ENCODE assay signal across 12 mouse cellular contexts in the genomic region with DNA sequence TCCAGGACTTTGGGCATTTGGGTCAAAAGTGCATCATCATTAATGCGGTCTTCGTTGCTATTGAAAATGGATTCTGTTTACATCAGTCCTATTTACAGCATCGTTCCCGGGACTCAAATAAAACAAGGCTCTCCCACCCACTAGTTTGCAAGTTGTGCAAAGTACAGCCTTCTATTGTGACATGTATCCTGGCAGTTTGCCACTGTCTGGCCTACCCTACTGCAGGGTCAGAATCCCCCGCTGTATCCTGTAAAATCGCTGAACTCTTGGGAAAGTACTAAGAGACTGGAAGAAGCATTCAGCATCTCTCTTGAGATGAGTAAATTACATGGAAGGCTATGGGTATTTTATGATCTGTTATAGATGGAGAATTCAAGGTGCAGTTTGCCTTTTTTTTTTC.
DNase-seq lines count a peak whose midpoint lies in the region; ATAC-seq lines count a peak whose summit lies in the region.
"Had no signal": no experiment of that assay in that cellular context is flagged by ENCODE, and none has a peak within 500 bp of the region (broad histone marks: within the 10 kb centered on the region; RNA-seq: fewer than 3 reads in every experiment).

No protein-coding gene starts in this region.

- DNase-seq in heart, adult 11 months = peak; percentile 92
- peak; percentile 28 for DNase-seq in retina, postnatal 1 day
- no peak for DNase-seq in retina, embryonic 14.5 days (ENCODE audit: low spot score)
- peak; percentile 72 for DNase-seq in kidney, postnatal 10 days
- peak; percentile 47 for DNase-seq in lung, postnatal 36 days
- no peak for DNase-seq in thymus, postnatal 14 days

- no peak for ATAC-seq in heart, embryonic 12.5 days (ENCODE audit: insufficient number of reproducible peaks, low FRiP score)
- ATAC-seq in CD4-positive, CD25-positive, alpha-beta regulatory T cell, adult 4 months = no peak

- 79% methylated on average over 6 of the region's 6 CpGs for WGBS in heart, embryonic 12.5 days

- H3K4me3 ChIP-seq in heart, embryonic 12.5 days = no peak overlapping the region
- H3K4me3 ChIP-seq: embryonic facial prominence, embryonic 12.5 days; myocyte had no signal

- H3K9me3 ChIP-seq in heart, embryonic 12.5 days (replicated peaks) = no peaks in the 10 kb centered on the region
- H3K9me3 ChIP-seq: embryonic facial prominence, embryonic 12.5 days had no signal

- H3K27me3 ChIP-seq in heart, embryonic 12.5 days (replicated peaks) = no peaks in the 10 kb centered on the region
- H3K27me3 ChIP-seq: CH12.LX; embryonic facial prominence, embryonic 12.5 days had no signal

- H3K9ac ChIP-seq in heart, embryonic 12.5 days = no peak overlapping the region
- H3K9ac ChIP-seq: embryonic facial prominence, embryonic 12.5 days had no signal

- no peak overlapping the region for H3K4me2 ChIP-seq in heart, embryonic 12.5 days

- H3K36me3 ChIP-seq in heart, embryonic 12.5 days = no peaks in the 10 kb centered on the region
- H3K36me3 ChIP-seq: embryonic facial prominence, embryonic 12.5 days had no signal

- H3K27ac ChIP-seq in heart, embryonic 12.5 days (ENCODE audit: poor library complexity, severe bottlenecking) = no peak overlapping the region
- H3K27ac ChIP-seq: macrophage had no signal

- peaks cover 25% of the 10 kb centered on the region for H3K4me1 ChIP-seq in heart, embryonic 12.5 days (replicated peaks)

Comparison
In these comparisons a context has a peak if more than half of its experiments do, and no peak if none do; other contexts are left out.
1. DNase-seq: peak in heart, adult 11 months (single experiment), retina, postnatal 1 day (single experiment), kidney, postnatal 10 days (single experiment) and lung, postnatal 36 days (single experiment); none in retina, embryonic 14.5 days (single experiment) and thymus, postnatal 14 days (single experiment).